Mouse (Mus musculus) forelimb bud, embryonic 11.5 days (tissue): ENCODE measurements around the gene Ccdc188.
A peak's percentile ranks its signal among the peaks of the same experiment; 100 is the strongest.

ENCODE experiments used
- DNase-seq: peaks from one replicate; pipeline ENCODE4 v3.0.0-alpha.2; 2012; ENCODE audit warnings: low read depth, low spot score

The Ccdc188 gene

GRCm38 (mm10) chr16:18234671-18235388, 17.2 kb downstream of the Ccdc188 start, which contains the start of gene Zdhhc8:
Zdhhc8 (minus strand) TSS chr16:18235136.
- DNase-seq, result no peak

- peak; percentile 67 for DNase-seq
Observed at GRCm38 (mm10) chr16:18235389-18236065, 17.8 kb downstream of the Ccdc188 start.

GRCm38 (mm10) chr16:18236676-18237501, 19.2 kb downstream of the Ccdc188 start:
- no peak for DNase-seq

- DNase-seq, result no peak
Observed at GRCm38 (mm10) chr16:18241581-18241980, 23.9 kb downstream of the Ccdc188 start.

GRCm38 (mm10) chr16:18247521-18248399, 30.1 kb downstream of the Ccdc188 start:
- DNase-seq, result no peak

- peak; percentile 98 for DNase-seq
Observed at GRCm38 (mm10) chr16:18248433-18249363, 31.0 kb downstream of the Ccdc188 start, which contains the start of the genes Trmt2a and Ranbp1. Trmt2a (plus strand) TSS chr16:18248679. Ranbp1 (minus strand) TSS chr16:18248732.

GRCm38 (mm10) chr16:18249364-18249967, 31.8 kb downstream of the Ccdc188 start:
- DNase-seq, result peak; percentile 35

- no peak for DNase-seq
Observed at GRCm38 (mm10) chr16:18250231-18250630, 32.6 kb downstream of the Ccdc188 start.

- no peak for DNase-seq
Observed at GRCm38 (mm10) chr16:18250828-18251790, 33.4 kb downstream of the Ccdc188 start.

GRCm38 (mm10) chr16:18252736-18253135, 35.1 kb downstream of the Ccdc188 start:
- DNase-seq, result no peak

- no peak for DNase-seq
Observed at GRCm38 (mm10) chr16:18253866-18254265, 36.2 kb downstream of the Ccdc188 start.

GRCm38 (mm10) chr16:18258221-18258620, 40.5 kb downstream of the Ccdc188 start, which contains the start of gene Gm49776:
Gm49776 (minus strand) TSS chr16:18258321.
- DNase-seq, result no peak

- DNase-seq, result no peak
Observed at GRCm38 (mm10) chr16:18265024-18265423, 47.3 kb downstream of the Ccdc188 start.

- no peak for DNase-seq
Observed at GRCm38 (mm10) chr16:18268182-18268581, 50.5 kb downstream of the Ccdc188 start.
